ENCODE assay signal across 8 mouse cellular contexts in the genomic region with DNA sequence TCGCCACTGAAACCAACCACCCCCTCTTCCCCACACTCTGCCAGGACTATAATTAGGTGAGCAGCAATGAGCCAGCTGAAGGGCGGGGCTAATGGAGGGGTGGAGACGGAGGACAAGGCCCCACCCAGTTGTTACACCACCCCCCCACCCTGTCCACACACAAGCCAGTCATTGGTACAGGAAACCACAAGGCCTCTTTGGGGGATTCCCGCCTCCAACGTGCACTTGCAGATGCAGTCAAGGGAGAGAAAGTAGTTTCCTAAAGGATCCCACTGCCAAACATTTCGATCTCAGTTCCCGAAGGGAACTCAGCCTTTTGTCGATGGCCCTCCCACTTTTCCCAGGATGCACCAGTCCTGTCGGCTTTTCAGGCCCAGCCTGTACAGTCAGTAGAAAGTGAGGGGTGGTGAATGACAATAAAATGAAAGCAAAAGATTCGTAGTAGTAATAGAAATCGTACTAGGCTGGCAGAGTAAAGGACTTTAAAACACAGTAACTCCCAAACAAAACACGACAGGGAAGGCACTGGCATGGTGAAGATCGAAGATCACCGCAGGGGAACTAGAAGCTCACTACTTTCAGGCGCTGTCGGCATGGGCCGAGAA. TPM values are rescaled to one million over a fixed set of nuclear protein-coding genes. Genes with fewer than 3 reads are reported as not detected.
DNase-seq lines count a peak whose midpoint lies in the region; ATAC-seq and TF ChIP-seq lines count a peak whose summit lies in the region.

No protein-coding gene starts in this region.

- intact Hi-C loops in heart, adult 2 months (cut with DNase I): loop anchor here (2.0 to 5.0 kb wide), 3 partner anchors 39 to 161 kb away; partner anchors contain the start of genes Gabarap, Kctd11 and Polr2a

- H3K9ac ChIP-seq in heart, adult 2 months (ENCODE audit: low read depth, low read length): peak overlapping the region; percentile 98
- peak overlapping the region; percentile 91 for H3K9ac ChIP-seq in liver, postnatal 0 days (replicated peaks)
- H3K9ac ChIP-seq in neural tube, embryonic 12.5 days: peak overlapping the region; percentile 95

- DNase-seq in A20 (ENCODE audit: low read depth, low spot score) (peak; percentile 94), ZHBTc4 (ENCODE audit: low read depth, low spot score) (peak; percentile 94)
- DNase-seq in embryo, embryonic 11 days: peak; percentile 75
- peak; percentile 85 to 88 for DNase-seq in heart, adult 2 months
- DNase-seq in kidney, adult 2 months: peak; percentile 91
- peak; percentile 95 for DNase-seq in liver, postnatal 0 days
- DNase-seq in thymus, postnatal 0 days (ENCODE audit: low spot score): peak; percentile 78

- H3K36me3 ChIP-seq in heart, adult 2 months (ENCODE audit: control insufficient read depth, insufficient read depth, low read length): peaks cover 14% of the 10 kb centered on the region; the same call in 1 of the 2 replicates
- peaks cover 9% of the 10 kb centered on the region; the same call in 1 of the 2 replicates for H3K36me3 ChIP-seq in kidney, adult 2 months (ENCODE audit: control insufficient read depth, insufficient read depth, low read length)
- H3K36me3 ChIP-seq in liver, postnatal 0 days (replicated peaks; ENCODE audit: insufficient read depth, low read length): peaks cover 41% of the 10 kb centered on the region
- H3K36me3 ChIP-seq in neural tube, embryonic 12.5 days: peaks cover 46% of the 10 kb centered on the region

- peak overlapping the region; percentile 71 for H3K4me3 ChIP-seq in heart, adult 2 months
- peak overlapping the region; percentile 84 for H3K4me3 ChIP-seq in kidney, adult 2 months (ENCODE audit: insufficient read depth, low read depth, low read length)
- peak overlapping the region; percentile 96 for H3K4me3 ChIP-seq in liver, postnatal 0 days (ENCODE audit: low read depth, low read length)
- peak overlapping the region; percentile 97 for H3K4me3 ChIP-seq in neural tube, embryonic 12.5 days

- peak overlapping the region; percentile 92 for H3K4me2 ChIP-seq in liver, postnatal 0 days (ENCODE audit: low read depth, low read length)
- H3K4me2 ChIP-seq in neural tube, embryonic 12.5 days (replicated peaks): peak overlapping the region; percentile 93

- H3K79me2 ChIP-seq in heart, adult 2 months (replicated peaks; ENCODE audit: control insufficient read depth, insufficient read depth, low read length): no peaks in the 10 kb centered on the region

- TF ChIP-seq POLR2A in heart, adult 2 months (IDR thresholded peaks at IDR 0.05; ENCODE audit: insufficient read depth, low read depth, low read length): peak; percentile 58
- no peak for TF ChIP-seq POLR2A in kidney, adult 2 months (IDR thresholded peaks at IDR 0.05; ENCODE audit: low read depth, low read length)

- no peaks in the 10 kb centered on the region for H3K9me3 ChIP-seq in liver, postnatal 0 days (ENCODE audit: low read length)
- no peaks in the 10 kb centered on the region for H3K9me3 ChIP-seq in neural tube, embryonic 12.5 days

- no peaks in the 10 kb centered on the region for H3K27me3 ChIP-seq in heart, adult 2 months (ENCODE audit: control insufficient read depth, insufficient read depth, low read length)
- H3K27me3 ChIP-seq in kidney, adult 2 months (replicated peaks; ENCODE audit: control insufficient read depth, insufficient read depth, low read length): no peaks in the 10 kb centered on the region
- no peaks in the 10 kb centered on the region for H3K27me3 ChIP-seq in liver, postnatal 0 days (ENCODE audit: insufficient read depth, low read length)
- no peaks in the 10 kb centered on the region for H3K27me3 ChIP-seq in neural tube, embryonic 12.5 days (replicated peaks)

- TF ChIP-seq EP300 in heart, adult 2 months (IDR thresholded peaks at IDR 0.05; ENCODE audit: insufficient read depth, low read depth, low read length): peak; percentile 62; the same call in 1 of the 2 replicates
- peak; percentile 61 for TF ChIP-seq EP300 in liver, postnatal 0 days (IDR thresholded peaks at IDR 0.05; ENCODE audit: low read depth)

- peak overlapping the region; percentile 96 for H3K27ac ChIP-seq in heart, adult 2 months
- H3K27ac ChIP-seq in kidney, adult 2 months (ENCODE audit: insufficient read depth, low read depth, low read length): peak overlapping the region; percentile 22
- H3K27ac ChIP-seq in liver, postnatal 0 days (ENCODE audit: low read depth): peak overlapping the region; percentile 100
- peak overlapping the region; percentile 84 for H3K27ac ChIP-seq in neural tube, embryonic 12.5 days

- H3K4me1 ChIP-seq in heart, adult 2 months (ENCODE audit: control insufficient read depth, insufficient read depth, low read length): peaks cover 8% of the 10 kb centered on the region
- peaks cover 10% of the 10 kb centered on the region for H3K4me1 ChIP-seq in kidney, adult 2 months (ENCODE audit: control insufficient read depth, insufficient read depth, low read length)
- H3K4me1 ChIP-seq in liver, postnatal 0 days (ENCODE audit: insufficient read depth): peaks cover 55% of the 10 kb centered on the region
- peaks cover 28% of the 10 kb centered on the region for H3K4me1 ChIP-seq in neural tube, embryonic 12.5 days

- peak; percentile 28 for ATAC-seq in liver, postnatal 0 days
- ATAC-seq in neural tube, embryonic 12.5 days (ENCODE audit: low FRiP score, low read depth): no peak

- WGBS in heart, adult 2 months: under 1% methylated on average over 17 of the region's 17 CpGs
- WGBS in kidney, adult 2 months: under 1% methylated on average over 17 of the region's 17 CpGs
- WGBS in liver, postnatal 0 days (ENCODE audit: insufficient replicate concordance): under 1% methylated on average over 17 of the region's 17 CpGs
- 1% methylated on average over 17 of the region's 17 CpGs for WGBS in neural tube, embryonic 12.5 days

- TF ChIP-seq CTCF in heart, adult 2 months (IDR thresholded peaks at IDR 0.05): no peak
- TF ChIP-seq CTCF in kidney, adult 2 months (conservative IDR thresholded peaks at IDR 0.05; ENCODE audit: insufficient read depth, insufficient read length, low read depth, low read length): no peak
- TF ChIP-seq CTCF in liver, postnatal 0 days (IDR thresholded peaks at IDR 0.05; ENCODE audit: low read depth): no peak

RNA-seq across cellular contexts. Expression of gene Eif5a, which starts 2.0 kb away (rescaled TPM):
- total RNA-seq in heart, adult 2 months (2021): 100 to 1,000 TPM; 397 to 444 TPM
- 360 and 540 TPM in 2 replicates for polyA plus RNA-seq in heart, adult 2 months (2012; rRNA removed)
- polyA plus RNA-seq in kidney, adult 2 months (2012; rRNA removed): 465 and 575 TPM in 2 replicates
- 872 and 914 TPM in 2 replicates for polyA plus RNA-seq in liver, postnatal 0 days (2015; fragmentation: Nextera tagmentation; extraction: Ambion mirVana)
- polyA plus RNA-seq in neural tube, embryonic 12.5 days (2016; fragmentation: Nextera tagmentation; extraction: Ambion mirVana): 1,451 and 1,549 TPM in 2 replicates
- polyA plus RNA-seq in thymus, postnatal 0 days (2015; fragmentation: Nextera tagmentation; extraction: Ambion mirVana): 2,117 and 2,260 TPM in 2 replicates

RNA-seq across cellular contexts. Expression of gene Gps2, which starts 6.1 kb away (rescaled TPM):
- 10 to 100 TPM; 27.2 to 28.4 TPM for total RNA-seq in heart, adult 2 months (2021)
- 53.9 and 63.9 TPM in 2 replicates for polyA plus RNA-seq in heart, adult 2 months (2012; rRNA removed)
- polyA plus RNA-seq in kidney, adult 2 months (2012; rRNA removed): 72.9 and 75.5 TPM in 2 replicates
- polyA plus RNA-seq in liver, postnatal 0 days (2015; fragmentation: Nextera tagmentation; extraction: Ambion mirVana): 46.1 and 48.9 TPM in 2 replicates
- polyA plus RNA-seq in neural tube, embryonic 12.5 days (2016; fragmentation: Nextera tagmentation; extraction: Ambion mirVana): 82.4 and 92.0 TPM in 2 replicates
- polyA plus RNA-seq in thymus, postnatal 0 days (2015; fragmentation: Nextera tagmentation; extraction: Ambion mirVana): 94.8 and 106 TPM in 2 replicates

RNA-seq across cellular contexts. Expression of gene Ybx2, which starts 15.8 kb away (rescaled TPM):
- total RNA-seq in heart, adult 2 months (2021): 10 to 100 TPM; 16.7 to 22.6 TPM
- 64.2 and 66.2 TPM in 2 replicates for polyA plus RNA-seq in heart, adult 2 months (2012; rRNA removed)
- 60.5 and 71.7 TPM in 2 replicates for polyA plus RNA-seq in kidney, adult 2 months (2012; rRNA removed)
- polyA plus RNA-seq in liver, postnatal 0 days (2015; fragmentation: Nextera tagmentation; extraction: Ambion mirVana): not detected in 2 replicates
- polyA plus RNA-seq in neural tube, embryonic 12.5 days (2016; fragmentation: Nextera tagmentation; extraction: Ambion mirVana): 5.5 and 6.0 TPM in 2 replicates
- 2.6 and 3.6 TPM in 2 replicates for polyA plus RNA-seq in thymus, postnatal 0 days (2015; fragmentation: Nextera tagmentation; extraction: Ambion mirVana)

RNA-seq across cellular contexts. Expression of gene Neurl4, which starts 18.9 kb away (rescaled TPM):
- 10 to 100 TPM; 42.6 to 47.1 TPM for total RNA-seq in heart, adult 2 months (2021)
- polyA plus RNA-seq in heart, adult 2 months (2012; rRNA removed): 31.5 and 54.1 TPM in 2 replicates
- polyA plus RNA-seq in kidney, adult 2 months (2012; rRNA removed): 72.0 and 80.1 TPM in 2 replicates
- 1.0 and 1.4 TPM in 2 replicates for polyA plus RNA-seq in liver, postnatal 0 days (2015; fragmentation: Nextera tagmentation; extraction: Ambion mirVana)
- 19.8 and 20.4 TPM in 2 replicates for polyA plus RNA-seq in neural tube, embryonic 12.5 days (2016; fragmentation: Nextera tagmentation; extraction: Ambion mirVana)
- 6.2 and 7.5 TPM in 2 replicates for polyA plus RNA-seq in thymus, postnatal 0 days (2015; fragmentation: Nextera tagmentation; extraction: Ambion mirVana)

RNA-seq across cellular contexts. Expression of gene 2810408A11Rik, which starts 19.0 kb away (rescaled TPM):
- total RNA-seq in heart, adult 2 months (2021): under 1 TPM; 0.23 to 0.34 TPM
- polyA plus RNA-seq in heart, adult 2 months (2012; rRNA removed): 0.15 and 0.41 TPM in 2 replicates
- 0.94 and 0.99 TPM in 2 replicates for polyA plus RNA-seq in kidney, adult 2 months (2012; rRNA removed)
- polyA plus RNA-seq in liver, postnatal 0 days (2015; fragmentation: Nextera tagmentation; extraction: Ambion mirVana): 0.90 and 1.2 TPM in 2 replicates
- polyA plus RNA-seq in neural tube, embryonic 12.5 days (2016; fragmentation: Nextera tagmentation; extraction: Ambion mirVana): 17.7 and 18.1 TPM in 2 replicates
- polyA plus RNA-seq in thymus, postnatal 0 days (2015; fragmentation: Nextera tagmentation; extraction: Ambion mirVana): 19.8 and 26.0 TPM in 2 replicates

Comparison
In these comparisons a context has a peak if more than half of its experiments do, and no peak if none do; other contexts are left out.
1. H3K27ac ChIP-seq: peak in every context shown above with its lines; median percentile 100 in liver, postnatal 0 days; 96 in heart, adult 2 months; 84 in neural tube, embryonic 12.5 days; 22 in kidney, adult 2 months.